Mouse (Mus musculus): Measurements from ENCODE around the gene Dync2li1. TPM values are rescaled to one million over a fixed set of nuclear protein-coding genes. Genes with fewer than 3 reads are reported as not detected.

Gene Dync2li1
- total RNA-seq, 1 experiment from 2014 or later: 8.3 TPM

GRCm38 (mm10) chr17:84696537-84696936 is 70.2 kb downstream of the Dync2li1 start:
- no peak for ATAC-seq (replicated peaks in 1 of 2; ENCODE audit: insufficient read depth in 1 of 2, low FRiP score in 2 of 2, low TSS enrichment in 1 of 2, low read depth in 1 of 2, poor library complexity in 2 of 2, severe bottlenecking in 2 of 2)

- peak; percentile 61 to 77 for ATAC-seq (replicated peaks in 1 of 2; ENCODE audit: insufficient read depth in 1 of 2, low FRiP score in 2 of 2, low TSS enrichment in 1 of 2, low read depth in 1 of 2, poor library complexity in 2 of 2, severe bottlenecking in 2 of 2)
Observed at GRCm38 (mm10) chr17:84698727-84699126, 72.4 kb downstream of the Dync2li1 start.

Other genes with a start within 250 kb of the Dync2li1 start
- 29.8 and 49.2 TPM in 2 replicates for gene Thada, start 160.3 kb upstream of the Dync2li1 start, total RNA-seq (2017)
- gene Plekhh2, start 114.6 kb upstream of the Dync2li1 start, total RNA-seq (2017): 0.06 TPM in 1 of 2 replicates, not detected in the other
- gene Abcg8, start 49.8 kb downstream of the Dync2li1 start, total RNA-seq (2017): not detected in 2 replicates
- not detected in 2 replicates for gene Abcg5, start 56.5 kb downstream of the Dync2li1 start, total RNA-seq (2017)
- 57.8 and 68.4 TPM in 2 replicates for gene Lrpprc, start 164.3 kb downstream of the Dync2li1 start, total RNA-seq (2017)